Mouse (Mus musculus): Measurements from ENCODE around the gene Atp1b2. TPM values are rescaled to one million over a fixed set of nuclear protein-coding genes. Genes with fewer than 3 reads are reported as not detected.
"Not testable (repeated sequence)": the region's sequence is repeated elsewhere in the genome, so short reads cannot be mapped to it uniquely, and the experiment has no call there.

Gene Atp1b2
- polyA plus RNA-seq, 1 experiment from 2014 or later = 6.0 TPM

DNA sequence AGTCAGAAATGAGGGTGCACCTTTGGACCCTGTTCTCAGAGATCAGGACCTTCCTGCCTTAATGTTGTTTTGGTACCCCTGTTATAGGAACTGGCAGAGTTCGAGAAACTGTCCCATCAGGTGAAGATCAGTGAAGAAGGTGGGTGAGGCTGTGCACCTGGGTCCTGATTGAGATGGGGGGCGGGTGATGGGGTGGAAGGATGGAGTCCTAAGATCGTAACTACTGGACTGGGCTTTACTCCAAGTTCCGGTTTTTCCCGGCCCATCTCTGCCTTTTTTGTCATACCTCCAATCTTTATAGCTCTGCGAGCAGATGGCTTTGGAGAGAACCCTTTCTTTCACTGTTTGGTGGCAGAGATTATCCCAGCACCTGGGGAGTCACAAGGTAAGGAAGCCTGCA, 16.7 kb upstream of the Atp1b2 start:
- Histone ChIP-seq H3K9me3 (no peaks in the 10 kb centered on the region), H3K4me3 (peak overlapping the region; percentile 54), H3K36me3 (no peaks in the 10 kb centered on the region), H3K27ac (peak overlapping the region; percentile 40; the same call in 1 of the 2 replicates), H3K27me3 (no peaks in the 10 kb centered on the region), H3K9ac (peak overlapping the region; percentile 78), H3K4me1 (peaks cover 12% of the 10 kb centered on the region), H3K4me2 (replicated peaks) (peak overlapping the region; percentile 81)
- ATAC-seq (ENCODE audit: low FRiP score, low read depth) = no peak
- WGBS = 31% methylated on average over 6 of the region's 6 CpGs

DNA sequence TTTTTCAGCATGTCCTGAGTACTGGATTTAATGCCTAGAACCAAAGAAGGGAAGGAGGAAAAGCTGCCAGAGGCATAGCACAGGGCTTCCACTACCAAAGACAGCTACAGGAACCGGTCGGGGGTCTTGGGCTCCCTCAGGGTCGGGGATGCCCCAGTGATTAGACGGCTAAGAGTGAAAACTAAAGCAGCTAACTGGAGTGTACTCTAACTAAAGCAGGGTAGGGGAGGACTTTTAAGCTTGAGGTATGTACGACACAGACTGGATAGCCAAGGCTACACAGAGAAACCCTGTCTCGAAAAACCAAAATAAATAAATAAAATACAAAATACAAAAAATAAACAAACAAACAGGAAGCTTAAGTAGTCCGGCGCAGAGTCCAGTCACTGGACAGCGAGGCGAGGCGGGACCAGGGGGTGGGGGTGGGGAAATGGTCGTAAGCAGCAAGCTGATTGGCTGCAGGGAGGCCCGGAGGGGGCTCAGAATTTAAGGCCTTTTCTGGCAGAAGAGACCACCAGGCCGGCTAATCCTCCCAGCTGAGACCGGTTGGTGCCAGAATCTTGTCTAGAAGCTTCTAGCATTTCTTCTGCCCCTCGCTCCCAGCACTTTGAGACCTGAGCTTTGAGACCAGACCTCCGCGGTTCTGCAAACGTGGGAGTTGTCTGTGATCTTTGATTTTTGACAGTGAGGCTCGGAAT, 16.0 kb upstream of the Atp1b2 start, which contains the start of gene Sat2:
Sat2 (plus strand) TSS at position 454 of the 698 bp plus-strand sequence.
- Histone ChIP-seq H3K9me3 (no peaks in the 10 kb centered on the region), H3K4me3 (peak within 1 kb of the TSS; percentile 54), H3K4me1 (peaks cover 12% of the 10 kb centered on the region), H3K27me3 (peaks cover 3% of the 10 kb centered on the region; the same call in 1 of the 2 replicates), H3K9ac (peak within 1 kb of the TSS; percentile 78), H3K36me3 (no peaks in the 10 kb centered on the region), H3K27ac (peak within 1 kb of the TSS; percentile 40), H3K4me2 (replicated peaks) (peak within 1 kb of the TSS; percentile 81)
- ATAC-seq (ENCODE audit: low FRiP score, low read depth) = peak; percentile 83
- 2% methylated on average over 20 of the region's 20 CpGs for WGBS

DNA sequence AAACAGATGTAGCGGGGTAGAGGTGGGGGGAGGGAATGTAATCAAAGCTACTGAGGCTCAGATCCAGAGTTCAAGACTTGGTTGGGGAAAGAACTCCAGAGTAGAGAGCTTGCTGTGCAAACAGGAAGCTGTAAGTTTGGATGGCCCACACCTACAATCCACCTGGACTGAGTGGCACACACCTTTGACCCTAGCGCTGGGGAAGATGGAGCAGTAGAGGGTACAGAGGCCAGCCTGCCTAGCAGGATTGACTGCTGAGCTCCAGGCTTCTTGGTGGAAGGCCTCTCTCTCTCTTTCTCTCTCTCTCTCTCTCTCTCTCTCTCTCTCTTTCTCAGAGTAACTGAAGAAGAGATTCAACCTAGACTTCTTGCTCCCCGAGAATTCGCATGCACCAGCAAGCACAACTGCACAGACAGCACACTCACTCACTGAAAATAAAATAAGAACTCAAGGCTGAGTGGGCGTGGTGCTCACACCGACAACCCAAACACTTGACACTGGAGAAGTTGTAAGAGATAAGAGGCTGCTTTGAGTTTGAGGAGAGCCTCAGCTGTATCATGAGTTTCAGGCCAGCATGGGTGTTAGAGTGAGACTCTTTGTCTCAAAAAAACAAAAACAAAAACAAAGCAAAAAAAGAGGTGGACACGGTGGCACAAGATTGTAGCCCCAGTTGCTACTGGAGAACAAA, 14.8 kb upstream of the Atp1b2 start:
- no peaks in the 10 kb centered on the region for H3K36me3 ChIP-seq
- H3K4me3 ChIP-seq = no peak overlapping the region
- peaks cover 12% of the 10 kb centered on the region for H3K4me1 ChIP-seq
- H3K27ac ChIP-seq = no peak overlapping the region
- WGBS = 89% methylated on average over 7 of the region's 7 CpGs
- H3K9ac ChIP-seq = no peak overlapping the region
- no peaks in the 10 kb centered on the region for H3K9me3 ChIP-seq
- ATAC-seq (ENCODE audit: low FRiP score, low read depth) = no peak
- peaks cover 6% of the 10 kb centered on the region; the same call in 1 of the 2 replicates for H3K27me3 ChIP-seq
- H3K4me2 ChIP-seq (replicated peaks) = no peak overlapping the region

DNA sequence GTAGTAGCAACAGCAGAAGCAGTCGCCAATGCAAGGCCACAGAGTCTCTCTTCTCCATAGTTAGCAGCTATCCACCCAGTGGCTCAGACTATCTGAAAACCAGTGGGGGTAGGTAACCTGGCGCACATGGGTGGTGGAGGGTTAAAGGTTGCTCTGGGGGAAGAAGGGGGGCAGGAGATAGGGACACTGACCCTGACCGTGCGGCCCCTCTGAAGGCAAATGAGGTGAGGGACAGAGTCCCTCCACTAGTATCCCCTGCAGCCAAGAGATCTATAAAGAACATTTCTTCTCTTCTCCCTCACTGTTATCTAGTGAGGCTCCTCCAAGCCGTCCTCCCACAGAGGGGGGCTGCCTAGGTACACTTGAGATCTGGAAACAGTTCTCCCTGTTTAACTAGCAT, 12.1 kb upstream of the Atp1b2 start, which contains the start of gene Shbg:
Shbg (minus strand) TSS at position 101 of the 400 bp plus-strand sequence.
- WGBS = 67% methylated on average over 5 of the region's 5 CpGs
- no peak for ATAC-seq (ENCODE audit: low FRiP score, low read depth)
- peaks cover 10% of the 10 kb centered on the region; the same call in 1 of the 2 replicates for H3K27me3 ChIP-seq
- H3K27ac ChIP-seq = no peak within 1 kb of the TSS
- H3K4me2 ChIP-seq (replicated peaks) = no peak within 1 kb of the TSS
- H3K4me1 ChIP-seq = peaks cover 12% of the 10 kb centered on the region
- no peaks in the 10 kb centered on the region for H3K36me3 ChIP-seq
- 0 out of 2 replicates have a peak within 1 kb of the TSS, but pooled peaks have one; percentile 25 for H3K9ac ChIP-seq
- no peaks in the 10 kb centered on the region for H3K9me3 ChIP-seq
- no peak within 1 kb of the TSS for H3K4me3 ChIP-seq

DNA sequence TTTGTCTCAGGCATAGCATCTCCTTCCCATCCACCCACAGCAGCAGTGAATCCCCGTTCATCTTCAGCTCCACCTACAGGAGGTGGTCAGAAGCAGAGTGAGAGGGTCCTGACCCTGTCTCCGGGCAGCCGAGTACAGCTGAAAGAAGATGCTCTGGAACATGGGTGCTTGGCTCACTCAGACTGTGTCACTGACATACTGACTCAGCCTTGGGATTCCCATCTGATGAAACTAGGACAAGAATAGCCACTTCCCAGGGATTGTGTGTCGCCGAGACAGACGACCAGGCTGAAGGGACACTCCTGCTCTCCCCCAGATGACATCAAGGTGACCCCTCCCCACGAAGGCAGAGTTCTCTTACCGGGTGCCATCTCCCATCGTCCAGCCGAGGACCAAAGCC, 11.0 kb upstream of the Atp1b2 start:
- Histone ChIP-seq H3K36me3 (no peaks in the 10 kb centered on the region), H3K4me1 (peaks cover 7% of the 10 kb centered on the region), H3K4me3 (no peak overlapping the region), H3K4me2 (replicated peaks) (no peak overlapping the region), H3K9ac (0 out of 2 replicates have a peak overlapping the region, but pooled peaks have one; percentile 25), H3K27me3 (peaks cover 10% of the 10 kb centered on the region; the same call in 1 of the 2 replicates), H3K9me3 (no peaks in the 10 kb centered on the region), H3K27ac (no peak overlapping the region)
- 43% methylated on average over 10 of the region's 10 CpGs for WGBS
- no peak for ATAC-seq (ENCODE audit: low FRiP score, low read depth)

DNA sequence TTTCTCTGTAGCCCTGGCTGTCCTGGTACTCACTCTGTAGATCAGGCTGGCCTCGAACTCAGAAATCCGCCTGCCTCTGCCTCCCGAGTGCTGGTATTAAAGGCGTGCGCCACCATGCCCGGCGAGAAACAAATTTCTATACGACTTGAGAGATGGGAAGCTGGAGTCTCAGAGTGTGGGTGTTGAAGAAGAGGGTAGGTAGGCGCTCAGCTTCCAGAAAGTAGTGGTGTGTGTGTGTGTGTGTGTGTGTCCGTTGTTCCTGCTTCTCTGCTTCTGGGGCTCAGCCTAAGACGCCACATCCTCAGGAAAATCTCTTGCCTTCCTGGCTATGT, 8.5 kb upstream of the Atp1b2 start:
- not testable (repeated sequence) for H3K4me1 ChIP-seq; H3K36me3 ChIP-seq; H3K27ac ChIP-seq; H3K9me3 ChIP-seq; H3K9ac ChIP-seq; H3K4me2 ChIP-seq (replicated peaks); H3K4me3 ChIP-seq; ATAC-seq (ENCODE audit: low FRiP score, low read depth)
- WGBS = 46% methylated on average over 11 of the region's 11 CpGs
- peaks cover 10% of the 10 kb centered on the region; the same call in 1 of the 2 replicates for H3K27me3 ChIP-seq

DNA sequence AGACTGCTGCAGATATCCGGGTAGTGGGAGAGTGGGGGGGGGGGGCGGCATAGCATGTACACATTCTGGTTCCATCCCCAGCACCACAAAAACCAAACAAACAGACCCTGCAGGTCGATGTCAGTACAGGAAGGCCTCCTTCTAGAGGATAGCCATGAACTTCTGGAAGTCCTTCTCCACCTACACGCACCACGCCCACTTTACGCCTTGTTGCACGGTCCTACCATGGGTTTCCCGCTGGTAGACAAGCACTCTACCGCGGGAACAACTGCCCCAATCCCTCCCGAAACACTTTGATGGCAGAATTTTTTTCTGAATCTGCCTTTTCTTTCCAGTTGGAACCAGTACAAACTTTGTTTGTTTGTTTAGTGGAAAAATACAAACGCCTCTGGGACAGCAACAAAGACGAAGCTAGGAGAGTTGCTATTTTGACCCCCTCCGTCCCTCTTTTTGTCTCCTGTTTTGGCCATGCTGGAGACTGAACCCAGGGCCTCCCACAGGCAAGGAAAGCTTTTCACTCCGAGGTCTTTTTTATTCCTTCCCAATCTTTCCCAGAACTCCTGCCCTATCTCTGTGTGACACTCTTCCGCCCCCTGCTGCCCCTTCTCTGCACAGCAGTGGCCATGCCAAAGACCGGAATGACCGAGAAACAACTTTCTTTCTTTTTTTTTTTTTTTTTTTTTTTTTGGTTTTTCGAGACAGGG, 8.0 kb upstream of the Atp1b2 start:
- Histone ChIP-seq H3K4me3 (no peak overlapping the region), H3K9ac (peak overlapping the region; percentile 26; the same call in 1 of the 2 replicates), H3K4me1 (peaks cover 4% of the 10 kb centered on the region), H3K9me3 (no peaks in the 10 kb centered on the region), H3K27ac (peak overlapping the region; percentile 22; the same call in 1 of the 2 replicates), H3K27me3 (peaks cover 10% of the 10 kb centered on the region; the same call in 1 of the 2 replicates), H3K4me2 (replicated peaks) (peak overlapping the region; percentile 46), H3K36me3 (no peaks in the 10 kb centered on the region)
- ATAC-seq (ENCODE audit: low FRiP score, low read depth) = peak; percentile 68
- WGBS = 12% methylated on average over 19 of the region's 19 CpGs

DNA sequence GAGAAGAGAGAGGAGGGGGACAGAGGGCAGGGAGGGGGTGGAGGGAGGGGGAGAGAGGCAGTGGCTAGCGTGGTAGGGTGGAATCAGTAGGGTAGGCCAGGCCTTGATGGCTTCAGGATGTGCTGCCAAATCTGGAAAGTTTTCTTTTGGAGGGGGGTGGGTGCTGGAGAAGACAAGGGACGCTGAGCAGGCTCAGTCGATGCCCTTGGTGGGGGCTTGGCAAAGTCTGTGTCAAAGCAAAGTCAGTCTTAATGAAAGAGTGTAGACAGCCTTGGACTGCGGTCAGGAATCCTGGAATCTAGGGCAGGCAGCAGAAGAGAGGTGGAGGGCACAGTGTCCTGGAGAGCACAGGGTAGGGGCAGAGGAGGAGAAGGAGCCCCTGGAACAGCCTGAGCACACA, 5.2 kb upstream of the Atp1b2 start:
- Histone ChIP-seq H3K9ac (no peak overlapping the region), H3K36me3 (no peaks in the 10 kb centered on the region), H3K27me3 (0 out of 2 replicates have a peak, but pooled peaks cover 5% of the 10 kb centered on the region), H3K27ac (no peak overlapping the region), H3K9me3 (no peaks in the 10 kb centered on the region), H3K4me1 (peaks cover 4% of the 10 kb centered on the region), H3K4me3 (no peak overlapping the region), H3K4me2 (replicated peaks) (no peak overlapping the region)
- WGBS = 58% methylated on average over 4 of the region's 4 CpGs
- no peak for ATAC-seq (ENCODE audit: low FRiP score, low read depth)

DNA sequence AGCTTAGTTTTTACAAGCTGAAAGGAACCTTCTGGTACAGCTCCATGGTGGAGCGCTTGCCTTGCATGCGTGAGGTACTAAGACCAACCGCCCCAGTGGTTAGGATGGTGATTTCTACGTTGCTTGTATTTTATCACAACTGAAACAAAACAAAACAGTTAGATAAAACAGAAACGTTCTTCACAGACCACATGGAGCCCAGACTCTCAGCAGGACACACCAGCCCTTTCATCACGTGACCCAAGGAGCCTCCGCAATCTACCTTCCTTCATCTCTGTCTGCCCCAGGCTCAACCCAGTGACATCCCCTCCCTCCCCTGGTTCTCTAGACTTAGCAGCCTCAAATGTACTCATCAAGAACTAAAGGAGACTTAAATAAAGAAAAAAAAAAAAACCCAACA, 3.7 kb upstream of the Atp1b2 start:
- no peaks in the 10 kb centered on the region for H3K9me3 ChIP-seq
- no peak overlapping the region for H3K27ac ChIP-seq
- no peak for ATAC-seq (ENCODE audit: low FRiP score, low read depth)
- WGBS = 61% methylated on average over 7 of the region's 7 CpGs
- no peak overlapping the region for H3K4me3 ChIP-seq
- peaks cover 10% of the 10 kb centered on the region for H3K27me3 ChIP-seq
- no peak overlapping the region for H3K4me2 ChIP-seq (replicated peaks)
- peaks cover 10% of the 10 kb centered on the region for H3K4me1 ChIP-seq
- no peaks in the 10 kb centered on the region for H3K36me3 ChIP-seq
- H3K9ac ChIP-seq = no peak overlapping the region

DNA sequence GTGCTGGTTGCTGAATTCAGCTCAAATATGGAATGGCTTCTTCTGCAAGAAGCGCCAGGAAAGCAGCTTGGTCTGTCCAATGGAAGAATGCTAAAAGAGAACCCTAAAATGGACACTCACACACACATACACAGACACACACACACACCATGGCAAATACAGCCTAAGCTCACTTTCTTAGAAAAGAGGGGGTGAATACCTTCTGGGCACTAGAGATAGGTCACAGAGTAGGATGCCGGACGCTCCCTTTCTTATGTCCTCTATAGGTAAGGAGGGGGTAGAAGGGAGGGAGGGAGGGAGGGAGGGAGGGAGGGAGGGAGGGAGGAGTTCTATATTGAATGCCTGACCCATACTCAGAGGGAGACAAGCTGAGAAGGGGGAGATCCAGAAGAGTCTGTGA, 2.8 kb upstream of the Atp1b2 start:
- 90% methylated on average over 3 of the region's 3 CpGs for WGBS
- ATAC-seq (ENCODE audit: low FRiP score, low read depth) = no peak
- H3K27ac ChIP-seq = no peak overlapping the region

DNA sequence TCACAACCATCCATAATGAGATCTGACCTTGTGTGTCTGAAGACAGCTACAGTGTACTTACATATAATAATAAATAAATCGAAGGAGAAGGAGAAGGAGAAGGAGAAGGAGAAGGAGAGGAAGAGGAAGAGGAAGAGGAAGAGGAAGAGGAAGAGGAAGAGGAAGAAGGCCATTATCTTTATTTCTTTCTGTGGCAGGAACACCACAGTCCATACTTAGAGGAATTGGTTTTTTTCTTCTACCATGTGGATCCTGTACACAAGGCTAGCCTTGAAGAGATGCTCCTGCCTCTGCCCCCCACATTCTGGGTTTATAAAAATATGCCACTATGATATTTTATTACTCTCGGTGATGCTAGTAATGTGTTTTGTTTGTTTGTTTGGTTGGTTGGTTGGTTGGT, 1.1 kb upstream of the Atp1b2 start:
- no peak for ATAC-seq (ENCODE audit: low FRiP score, low read depth)
- Histone ChIP-seq H3K27ac (no peak overlapping the region), H3K9me3 (no peaks in the 10 kb centered on the region), H3K4me1 (peaks cover 13% of the 10 kb centered on the region), H3K4me3 (no peak overlapping the region), H3K36me3 (0 out of 2 replicates have a peak, but pooled peaks cover 2% of the 10 kb centered on the region), H3K27me3 (peaks cover 25% of the 10 kb centered on the region), H3K4me2 (replicated peaks) (peak overlapping the region; percentile 100; the same call in 1 of the 2 replicates), H3K9ac (no peak overlapping the region)
- WGBS = 83% methylated on average over 2 of the region's 2 CpGs

More for the DNA sequence above, 2.8 kb upstream of the Atp1b2 start:
- no peak overlapping the region for H3K4me2 ChIP-seq (replicated peaks)
- H3K4me1 ChIP-seq = peaks cover 14% of the 10 kb centered on the region
- no peaks in the 10 kb centered on the region for H3K9me3 ChIP-seq
- no peaks in the 10 kb centered on the region for H3K36me3 ChIP-seq
- peaks cover 19% of the 10 kb centered on the region for H3K27me3 ChIP-seq
- H3K4me3 ChIP-seq = no peak overlapping the region
- H3K9ac ChIP-seq = no peak overlapping the region

DNA sequence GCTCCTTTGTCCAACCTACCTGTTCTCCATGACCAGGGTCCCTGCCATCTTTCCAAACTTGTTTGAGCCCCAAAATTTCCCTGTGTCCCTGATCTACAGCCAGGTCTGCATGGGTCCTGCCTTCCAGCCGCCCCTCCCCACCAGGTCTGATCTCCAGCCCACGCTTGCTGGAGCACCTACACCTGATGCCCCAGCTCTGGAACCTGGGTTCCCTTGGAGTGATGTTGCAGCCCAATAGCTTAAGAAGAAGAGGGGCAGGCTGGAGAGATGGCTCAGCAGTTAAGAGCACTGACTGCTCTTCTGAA, 701 bp upstream of the Atp1b2 start:
- H3K4me1 ChIP-seq = peaks cover 13% of the 10 kb centered on the region
- no peak overlapping the region for H3K27ac ChIP-seq
- ATAC-seq (ENCODE audit: low FRiP score, low read depth) = no peak
- H3K36me3 ChIP-seq = 0 out of 2 replicates have a peak, but pooled peaks cover 4% of the 10 kb centered on the region
- no peaks in the 10 kb centered on the region for H3K9me3 ChIP-seq
- H3K9ac ChIP-seq = no peak overlapping the region
- peak overlapping the region; percentile 100 for H3K4me2 ChIP-seq (replicated peaks)
- H3K4me3 ChIP-seq = peak overlapping the region; percentile 64
- peaks cover 29% of the 10 kb centered on the region for H3K27me3 ChIP-seq
- 69% methylated on average over 2 of the region's 2 CpGs for whole genome bisulfite sequencing

All from limb, embryonic 13.5 days (tissue).